In the genomic region with DNA sequence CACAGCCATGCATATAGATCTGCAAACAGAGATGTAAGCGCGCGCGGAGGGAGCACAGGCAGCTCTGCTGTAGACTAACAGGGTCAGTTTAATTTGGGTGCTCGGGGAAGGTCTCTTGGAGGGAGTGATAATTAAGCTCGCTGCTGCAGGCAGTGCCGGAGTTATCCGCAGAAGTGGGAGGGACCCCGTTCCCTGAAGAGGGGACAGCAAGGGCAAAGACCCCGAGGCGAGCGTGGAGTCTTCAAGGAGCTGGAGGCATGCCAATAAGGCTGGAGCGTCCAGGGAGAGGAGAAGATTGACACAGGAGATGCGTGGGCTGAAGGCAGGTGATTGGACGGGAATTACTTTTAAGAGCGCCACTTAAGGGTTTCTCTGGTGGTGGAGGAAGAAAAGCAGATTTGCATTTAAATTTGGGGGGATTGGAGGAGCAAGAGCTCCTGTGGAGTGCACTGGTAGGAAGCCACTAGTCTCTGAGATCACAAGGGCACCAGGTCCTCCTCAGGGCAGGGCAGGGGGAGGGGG, we compare ENCODE assay signal across 10 mouse cellular contexts. TPM values are rescaled to one million over a fixed set of nuclear protein-coding genes. Genes with fewer than 3 reads are reported as not detected.
DNase-seq lines count a peak whose midpoint lies in the region; ATAC-seq lines count a peak whose summit lies in the region.
"Had no signal": no experiment of that assay in that cellular context is flagged by ENCODE, and none has a peak within 500 bp of the region (broad histone marks: within the 10 kb centered on the region; RNA-seq: fewer than 3 reads in every experiment).

No protein-coding gene starts in this region.

- 2% methylated on average over 16 of the region's 16 CpGs for WGBS in heart, embryonic 10.5 days
- under 1% methylated on average over 16 of the region's 16 CpGs for WGBS in embryonic facial prominence, embryonic 13.5 days
- under 1% methylated on average over 16 of the region's 16 CpGs for WGBS in limb, embryonic 12.5 days

- H3K27me3 ChIP-seq in heart, embryonic 10.5 days (ENCODE audit: insufficient read depth, poor library complexity, severe bottlenecking), result peaks cover 69% of the 10 kb centered on the region
- H3K27me3 ChIP-seq in embryonic facial prominence, embryonic 13.5 days, result peaks cover 47% of the 10 kb centered on the region
- peaks cover 53% of the 10 kb centered on the region for H3K27me3 ChIP-seq in limb, embryonic 12.5 days

- peak; percentile 71 for DNase-seq in heart, embryonic 10.5 days (ENCODE audit: low spot score)
- DNase-seq in heart, adult 18-20 months, result no peak
- peak; percentile 92 for DNase-seq in ES-CJ7 (ENCODE audit: low read depth, low spot score)
- DNase-seq in layer of hippocampus, adult 18-20 months (ENCODE audit: low spot score in 2 of 2), result no peak
- no peak for DNase-seq in adrenal gland, postnatal 25 days
- no peak for DNase-seq in left cerebral cortex, postnatal 4 days

- no peak for ATAC-seq in embryonic facial prominence, embryonic 13.5 days (ENCODE audit: insufficient number of reproducible peaks, insufficient read depth, low FRiP score, low TSS enrichment, low read depth)
- no peak; the same call in 1 of the 2 replicates for ATAC-seq in limb, embryonic 12.5 days (ENCODE audit: insufficient number of reproducible peaks, insufficient read depth, low FRiP score, low TSS enrichment, low read depth)

- no peaks in the 10 kb centered on the region for H3K36me3 ChIP-seq in heart, embryonic 10.5 days
- H3K36me3 ChIP-seq in embryonic facial prominence, embryonic 13.5 days, result no peaks in the 10 kb centered on the region
- no peaks in the 10 kb centered on the region for H3K36me3 ChIP-seq in limb, embryonic 12.5 days

- H3K4me2 ChIP-seq in embryonic facial prominence, embryonic 13.5 days, result peak overlapping the region; percentile 56
- H3K4me2 ChIP-seq in limb, embryonic 12.5 days, result peak overlapping the region; percentile 51

- peaks cover 11% of the 10 kb centered on the region; the same call in 1 of the 2 replicates for H3K4me1 ChIP-seq in heart, embryonic 10.5 days
- H3K4me1 ChIP-seq in embryonic facial prominence, embryonic 13.5 days, result peaks cover 10% of the 10 kb centered on the region
- H3K4me1 ChIP-seq in limb, embryonic 12.5 days (replicated peaks), result peaks cover 9% of the 10 kb centered on the region

- peak overlapping the region; percentile 45 for H3K4me3 ChIP-seq in heart, embryonic 10.5 days
- H3K4me3 ChIP-seq in embryonic facial prominence, embryonic 13.5 days, result peak overlapping the region; percentile 22
- H3K4me3 ChIP-seq in limb, embryonic 12.5 days (replicated peaks), result peak overlapping the region; percentile 23
- H3K4me3 ChIP-seq: megakaryocyte, embryonic 14.5 days had no signal

- H3K9me3 ChIP-seq in heart, embryonic 10.5 days, result no peaks in the 10 kb centered on the region
- no peaks in the 10 kb centered on the region for H3K9me3 ChIP-seq in embryonic facial prominence, embryonic 13.5 days
- H3K9me3 ChIP-seq in limb, embryonic 12.5 days, result no peaks in the 10 kb centered on the region
- H3K9me3 ChIP-seq: megakaryocyte, embryonic 14.5 days had no signal

- intact Hi-C loops in left cerebral cortex, postnatal 4 days (cut with DNase I), result no loop called here

- H3K27ac ChIP-seq in heart, embryonic 10.5 days, result no peak overlapping the region
- H3K27ac ChIP-seq in embryonic facial prominence, embryonic 13.5 days, result no peak overlapping the region
- H3K27ac ChIP-seq in limb, embryonic 12.5 days, result no peak overlapping the region

- H3K9ac ChIP-seq in embryonic facial prominence, embryonic 13.5 days, result peak overlapping the region; percentile 32; the same call in 1 of the 2 replicates
- no peak overlapping the region for H3K9ac ChIP-seq in limb, embryonic 12.5 days (replicated peaks)

RNA-seq across cellular contexts. Expression of a gene that starts 43.1 kb away (rescaled TPM):
- polyA plus RNA-seq in heart, embryonic 10.5 days (2016; fragmentation: Nextera tagmentation; extraction: Ambion mirVana), result not detected in 2 replicates
- under 1 TPM; 0.10 to 0.97 TPM for total RNA-seq in heart, adult 18-20 months (2021)
- not detected in 2 replicates for polyA plus RNA-seq in embryonic facial prominence, embryonic 13.5 days (2015; fragmentation: Nextera tagmentation; extraction: Ambion mirVana)
- polyA plus RNA-seq in limb, embryonic 12.5 days (2016; fragmentation: Nextera tagmentation; extraction: Ambion mirVana), result not detected in 2 replicates
- not detected for total RNA-seq in layer of hippocampus, adult 18-20 months (2021)
- total RNA-seq in adrenal gland, postnatal 25 days (2021), result 3.0 and 6.3 TPM in 2 replicates
- not detected for total RNA-seq in left cerebral cortex, postnatal 4 days (2021)
- polyA plus RNA-seq: C2C12 had no signal

Comparison
In these comparisons a context has a peak if more than half of its experiments do, and no peak if none do; other contexts are left out.
1. DNase-seq: peak in heart, embryonic 10.5 days (single experiment) and ES-CJ7 (single experiment); none in heart, adult 18-20 months (0 of 2), layer of hippocampus, adult 18-20 months (0 of 2), adrenal gland, postnatal 25 days (single experiment) and left cerebral cortex, postnatal 4 days (single experiment).
2. Peak in every context shown above with its lines, with median percentiles within 50 percentile points of each other: H3K4me3 ChIP-seq.